Mouse (Mus musculus) adrenal gland, postnatal 10 days (tissue): ENCODE measurements at regions not wholly inside any gene's neighbourhood (a gene's known extent, or its start where the extent isn't known, plus 50 kb on each side); places are given as distances from the start of the nearest gene placed in this dataset.

Experiments used
- DNase-seq: peaks from one replicate; pipeline ENCODE4 v3.0.0; 2021; ENCODE audit warnings: mixed read lengths

- DNase-seq, result no peak
Measured at GRCm38 (mm10) chr5:46086885-46087284, 229.5 kb upstream of the Lcorl start.

GRCm38 (mm10) chr5:46083293-46083692 is 225.9 kb upstream of the Lcorl start:
- DNase-seq, result no peak

- DNase-seq, result no peak
Measured at GRCm38 (mm10) chr5:46073744-46074143, 216.3 kb upstream of the Lcorl start.

- no peak for DNase-seq
Measured at GRCm38 (mm10) chr5:46073136-46073535, 215.7 kb upstream of the Lcorl start.

GRCm38 (mm10) chr5:46059910-46060309 is 202.5 kb upstream of the Lcorl start:
- DNase-seq, result no peak

GRCm38 (mm10) chr5:46054850-46055249 is 197.4 kb upstream of the Lcorl start:
- DNase-seq, result no peak

- no peak for DNase-seq
Measured at GRCm38 (mm10) chr5:46042684-46043348, 185.4 kb upstream of the Lcorl start.

GRCm38 (mm10) chr5:46033008-46033676 is 175.7 kb upstream of the Lcorl start:
- DNase-seq, result peak; percentile 77

GRCm38 (mm10) chr5:46032206-46032605 is 174.8 kb upstream of the Lcorl start:
- no peak for DNase-seq

- DNase-seq, result no peak
Measured at GRCm38 (mm10) chr5:46024138-46024537, 166.7 kb upstream of the Lcorl start.

GRCm38 (mm10) chr5:46023456-46023855 is 166.0 kb upstream of the Lcorl start:
- no peak for DNase-seq

- DNase-seq, result no peak
Measured at GRCm38 (mm10) chr5:46022047-46022422, 164.6 kb upstream of the Lcorl start.

GRCm38 (mm10) chr5:46021398-46022046 is 164.1 kb upstream of the Lcorl start:
- DNase-seq, result no peak

- no peak for DNase-seq
Measured at GRCm38 (mm10) chr5:46020175-46020574, 162.8 kb upstream of the Lcorl start.

GRCm38 (mm10) chr5:46007446-46007845 is 150.0 kb upstream of the Lcorl start:
- DNase-seq, result no peak

- DNase-seq, result no peak
Measured at GRCm38 (mm10) chr5:46006691-46007090, 149.3 kb upstream of the Lcorl start.

GRCm38 (mm10) chr5:46006228-46006627 is 148.8 kb upstream of the Lcorl start:
- no peak for DNase-seq

- DNase-seq, result no peak
Measured at GRCm38 (mm10) chr5:46005631-46006030, 148.2 kb upstream of the Lcorl start.

GRCm38 (mm10) chr5:46002011-46002410 is 144.6 kb upstream of the Lcorl start:
- no peak for DNase-seq

GRCm38 (mm10) chr5:45957766-45958165 is 100.4 kb upstream of the Lcorl start:
- no peak for DNase-seq

GRCm38 (mm10) chr5:45943970-45944369 is 86.6 kb upstream of the Lcorl start:
- no peak for DNase-seq

- no peak for DNase-seq
Measured at GRCm38 (mm10) chr5:45932970-45933369, 75.6 kb upstream of the Lcorl start.

GRCm38 (mm10) chr5:45931252-45931651 is 73.8 kb upstream of the Lcorl start:
- no peak for DNase-seq
